Mouse (Mus musculus) kidney, adult 2 months (tissue): ENCODE measurements around the gene Trpc5os. TPM values are rescaled to one million over a fixed set of nuclear protein-coding genes. Genes with fewer than 3 reads are reported as not detected.

ENCODE experiments used
- DNase-seq: peaks from one replicate; pipeline ENCODE4 v3.0.0; 2021
- H3K27ac ChIP-seq: fragments of 200-500 bp; 2 replicates; pipeline ENCODE4 v1.5.1; 2012; ENCODE audit warnings: low read depth, low read length, control low read depth, inconsistent platforms; ENCODE audit not compliant: insufficient read depth
- H3K27me3 ChIP-seq: fragments of 200-500 bp; replicated peaks from 2 replicates; pipeline ENCODE4 v1.6.1; 2012; ENCODE audit warnings: mild to moderate bottlenecking, moderate library complexity, low read length, inconsistent platforms; ENCODE audit not compliant: control insufficient read depth, insufficient read depth
- H3K36me3 ChIP-seq: fragments of 200-500 bp; 2 replicates; pipeline ENCODE4 v1.6.1; 2012; ENCODE audit warnings: mild to moderate bottlenecking, moderate library complexity, low read length, inconsistent platforms; ENCODE audit not compliant: control insufficient read depth, insufficient read depth
- H3K4me1 ChIP-seq: fragments of 200-500 bp; 2 replicates; pipeline ENCODE4 v1.6.1; 2011; ENCODE audit warnings: low read length; ENCODE audit not compliant: control insufficient read depth, insufficient read depth
- H3K4me3 ChIP-seq: fragments of 200-500 bp; 2 replicates; pipeline ENCODE4 v1.5.1; 2011; ENCODE audit warnings: mild to moderate bottlenecking, low read depth, low read length, control low read depth; ENCODE audit not compliant: insufficient read depth
- CTCF ChIP-seq: fragments of 200-500 bp; conservative IDR thresholded peaks from 2 replicates; pipeline ENCODE4 v1.5.1; 2011; ENCODE audit warnings: low read depth, mild to moderate bottlenecking, control low read depth, low read length, moderate library complexity, mixed read lengths; ENCODE audit not compliant: insufficient read depth, insufficient read length
- POLR2A ChIP-seq: fragments of 200-500 bp; IDR thresholded peaks from one replicate; pipeline ENCODE4 v1.6.1; 2011; ENCODE audit warnings: low read depth, low read length, control low read depth
- WGBS: fragments of 180-500 bp; shearing (Covaris S2); methylation state at CpG from one replicate; pipeline ENCODE4 v1.1.7; 2018; 5-methylcytosine and 5-hydroxymethylcytosine counted together
- polyA plus RNA-seq: library from polyadenylated mRNA; depleted of rRNA; stranded (reverse); fragments of >200 nt; gene quantifications from 2 replicates; pipeline ENCODE4 v1.2.3, GENCODE M21; 2012; rRNA removed

The Trpc5os gene
- polyA plus RNA-seq, 1 experiment = not detected

- peak; percentile 2 for DNase-seq
- no peak overlapping the region for H3K4me3 ChIP-seq
- no peaks in the 10 kb centered on the region for H3K4me1 ChIP-seq
- TF ChIP-seq POLR2A (no peak), CTCF (no peak)
- no peaks in the 10 kb centered on the region for H3K27me3 ChIP-seq
- no peaks in the 10 kb centered on the region for H3K36me3 ChIP-seq
- no peak overlapping the region for H3K27ac ChIP-seq
- WGBS = 35% methylated on average over 7 of the region's 7 CpGs
Measured at GRCm38 (mm10) chrX:144526042-144526441, 69.7 kb downstream of the Trpc5os start.

Other genes with a start within 250 kb of the Trpc5os start
- 3.7 and 5.3 TPM in 2 replicates for gene Alg13, start 138.8 kb upstream of the Trpc5os start, polyA plus RNA-seq
- gene Trpc5, start 231.6 kb downstream of the Trpc5os start, polyA plus RNA-seq = 0.08 and 0.11 TPM in 2 replicates
- 0.14 and 0.17 TPM in 2 replicates for gene Rtl4, start 232.3 kb downstream of the Trpc5os start, polyA plus RNA-seq